Mouse (Mus musculus): Measurements from ENCODE around the gene Actl10. TPM values are rescaled to one million over a fixed set of nuclear protein-coding genes. Genes with fewer than 3 reads are reported as not detected.

Actl10 gene
- 0.33 and 0.35 TPM in 2 replicates for polyA plus RNA-seq (2015; fragmentation: Nextera tagmentation; extraction: Ambion mirVana)

- Histone ChIP-seq H3K36me3 (ENCODE audit: control insufficient read depth, insufficient read depth, low read length) (no peaks in the 10 kb centered on the region), H3K4me1 (replicated peaks; ENCODE audit: control insufficient read depth, insufficient read depth, low read length) (peaks cover 20% of the 10 kb centered on the region), H3K9ac (ENCODE audit: low read length) (peak within 1 kb of the TSS; percentile 12), H3K4me3 (ENCODE audit: low read length) (peak within 1 kb of the TSS; percentile 18), H3K4me2 (ENCODE audit: low read depth, low read length) (peak within 1 kb of the TSS; percentile 49), H3K27ac (ENCODE audit: low read length) (no peak within 1 kb of the TSS), H3K9me3 (ENCODE audit: control insufficient read depth, low read length) (no peaks in the 10 kb centered on the region), H3K27me3 (ENCODE audit: control insufficient read depth, insufficient read depth, low read depth, low read length) (peaks cover 14% of the 10 kb centered on the region)
- 78% methylated on average over 4 of the region's 4 CpGs for WGBS
- ATAC-seq (ENCODE audit: low read depth): no peak
These were observed at the start of gene Actl10 for GRCm38 (mm10) chr2:154551476-154551875. Actl10 (plus strand) TSS chr2:154551776.

DNA sequence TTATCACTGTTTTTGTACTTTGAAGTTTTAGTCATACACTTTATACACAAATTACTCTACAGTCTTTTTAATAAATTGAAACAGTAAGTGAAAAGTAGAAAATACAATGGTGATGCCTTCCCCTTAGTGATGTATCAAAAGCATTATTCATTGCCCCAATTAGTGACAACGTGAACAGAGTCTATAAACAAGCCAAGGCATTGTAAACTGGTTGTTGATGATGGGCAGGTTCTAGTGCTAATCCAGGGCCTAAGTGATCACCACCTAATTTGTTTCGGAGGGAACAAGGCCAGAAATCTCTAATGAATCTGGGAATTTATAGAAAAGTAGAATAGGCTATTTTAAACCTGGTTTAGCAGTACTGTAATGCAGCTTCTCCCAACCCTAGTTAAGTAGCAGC, 44.5 kb upstream of the Actl10 start:
- Histone ChIP-seq H3K36me3 (ENCODE audit: control insufficient read depth, insufficient read depth, low read length) (peaks cover 12% of the 10 kb centered on the region), H3K9me3 (ENCODE audit: control insufficient read depth, low read length) (no peaks in the 10 kb centered on the region), H3K4me3 (ENCODE audit: low read length) (no peak overlapping the region), H3K4me2 (ENCODE audit: low read depth, low read length) (no peak overlapping the region), H3K27ac (ENCODE audit: low read length) (no peak overlapping the region), H3K4me1 (replicated peaks; ENCODE audit: control insufficient read depth, insufficient read depth, low read length) (no peaks in the 10 kb centered on the region), H3K27me3 (ENCODE audit: control insufficient read depth, insufficient read depth, low read depth, low read length) (no peaks in the 10 kb centered on the region), H3K9ac (ENCODE audit: low read length) (no peak overlapping the region)
- WGBS: 67% methylated on average over 2 of the region's 2 CpGs
- ATAC-seq (ENCODE audit: low read depth): no peak

DNA sequence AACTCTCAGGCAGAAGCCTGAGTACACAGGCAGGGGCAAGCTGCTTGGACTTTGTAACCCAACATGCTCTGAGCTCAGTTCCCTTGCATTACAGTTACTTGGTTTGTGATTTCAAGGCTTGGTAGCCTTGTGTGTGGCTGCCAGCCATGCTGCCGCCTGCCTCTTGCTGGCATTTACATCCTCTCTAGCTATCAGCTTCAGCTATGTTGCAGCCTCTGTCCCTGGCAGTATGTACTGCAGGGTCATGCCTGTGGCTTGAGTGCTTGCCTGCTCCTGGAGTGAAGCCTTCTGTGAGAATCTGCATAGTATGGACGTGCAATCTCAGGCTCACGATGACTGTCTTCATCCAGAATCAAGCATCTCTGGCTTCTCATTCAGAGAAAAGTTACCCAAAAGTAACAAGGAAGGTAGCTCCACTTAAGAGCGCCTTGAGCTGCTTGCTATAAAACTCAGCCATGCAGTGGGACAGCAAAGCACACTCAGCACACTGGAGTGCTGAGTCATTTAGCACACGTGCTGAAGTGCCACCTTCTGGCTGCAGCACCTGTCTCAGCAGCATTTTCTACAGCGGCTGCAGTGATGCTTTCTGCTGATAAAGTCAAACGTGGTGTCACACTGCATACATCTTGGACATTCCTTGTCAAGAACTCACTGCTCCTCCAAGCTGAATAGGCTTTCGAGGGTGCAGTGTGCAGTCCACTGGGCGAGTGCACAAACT, 43.9 kb upstream of the Actl10 start:
- Histone ChIP-seq H3K36me3 (ENCODE audit: control insufficient read depth, insufficient read depth, low read length) (peaks cover 12% of the 10 kb centered on the region), H3K4me1 (replicated peaks; ENCODE audit: control insufficient read depth, insufficient read depth, low read length) (no peaks in the 10 kb centered on the region), H3K4me3 (ENCODE audit: low read length) (no peak overlapping the region), H3K27ac (ENCODE audit: low read length) (no peak overlapping the region), H3K4me2 (ENCODE audit: low read depth, low read length) (no peak overlapping the region), H3K27me3 (ENCODE audit: control insufficient read depth, insufficient read depth, low read depth, low read length) (no peaks in the 10 kb centered on the region), H3K9me3 (ENCODE audit: control insufficient read depth, low read length) (no peaks in the 10 kb centered on the region), H3K9ac (ENCODE audit: low read length) (no peak overlapping the region)
- WGBS: 55% methylated on average over 9 of the region's 9 CpGs
- peak; percentile 43; the same call in 1 of the 2 replicates for ATAC-seq (ENCODE audit: low read depth)

GRCm38 (mm10) chr2:154508450-154508849, 43.1 kb upstream of the Actl10 start:
- Histone ChIP-seq H3K27me3 (ENCODE audit: control insufficient read depth, insufficient read depth, low read depth, low read length) (no peaks in the 10 kb centered on the region), H3K9ac (ENCODE audit: low read length) (no peak overlapping the region), H3K4me2 (ENCODE audit: low read depth, low read length) (no peak overlapping the region), H3K36me3 (ENCODE audit: control insufficient read depth, insufficient read depth, low read length) (peaks cover 12% of the 10 kb centered on the region), H3K4me3 (ENCODE audit: low read length) (no peak overlapping the region), H3K4me1 (replicated peaks; ENCODE audit: control insufficient read depth, insufficient read depth, low read length) (no peaks in the 10 kb centered on the region), H3K27ac (ENCODE audit: low read length) (no peak overlapping the region), H3K9me3 (ENCODE audit: control insufficient read depth, low read length) (no peaks in the 10 kb centered on the region)
- ATAC-seq (ENCODE audit: low read depth): no peak
- 81% methylated on average over 4 of the region's 4 CpGs for WGBS

- whole genome bisulfite sequencing: 89% methylated on average over 3 of the region's 3 CpGs
- Histone ChIP-seq H3K9me3 (ENCODE audit: control insufficient read depth, low read length) (no peaks in the 10 kb centered on the region), H3K9ac (ENCODE audit: low read length) (no peak overlapping the region), H3K4me2 (ENCODE audit: low read depth, low read length) (no peak overlapping the region), H3K4me1 (replicated peaks; ENCODE audit: control insufficient read depth, insufficient read depth, low read length) (no peaks in the 10 kb centered on the region), H3K27ac (ENCODE audit: low read length) (no peak overlapping the region), H3K36me3 (ENCODE audit: control insufficient read depth, insufficient read depth, low read length) (peaks cover 10% of the 10 kb centered on the region), H3K4me3 (ENCODE audit: low read length) (no peak overlapping the region), H3K27me3 (ENCODE audit: control insufficient read depth, insufficient read depth, low read depth, low read length) (no peaks in the 10 kb centered on the region)
- no peak for ATAC-seq (ENCODE audit: low read depth)
These were observed 41.4 kb upstream of the Actl10 start for GRCm38 (mm10) chr2:154510141-154510540.

DNA sequence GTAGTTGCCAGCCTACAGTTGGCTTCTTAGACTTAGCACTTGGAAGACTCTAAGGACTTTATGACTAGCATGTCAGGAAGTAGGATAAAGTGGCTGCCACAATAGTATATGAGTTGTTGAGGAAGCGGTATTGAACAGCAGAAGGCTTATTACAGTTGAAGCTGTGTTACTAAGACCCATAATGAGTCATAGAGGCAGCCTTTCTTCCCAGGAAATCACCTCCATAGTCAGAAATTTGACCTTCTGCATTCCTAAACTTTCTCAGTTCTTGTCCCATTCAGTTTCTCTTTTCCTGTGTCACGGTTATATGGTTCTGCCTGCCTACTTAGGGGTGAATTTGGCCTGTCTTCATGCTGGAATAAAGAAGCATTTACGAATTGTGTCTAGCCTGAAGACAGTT, 34.6 kb upstream of the Actl10 start:
- ATAC-seq (ENCODE audit: low read depth): no peak
- Histone ChIP-seq H3K9me3 (ENCODE audit: control insufficient read depth, low read length) (no peaks in the 10 kb centered on the region), H3K36me3 (ENCODE audit: control insufficient read depth, insufficient read depth, low read length) (peaks cover 4% of the 10 kb centered on the region; the same call in 1 of the 2 replicates), H3K27me3 (ENCODE audit: control insufficient read depth, insufficient read depth, low read depth, low read length) (no peaks in the 10 kb centered on the region), H3K27ac (ENCODE audit: low read length) (no peak overlapping the region), H3K4me3 (ENCODE audit: low read length) (no peak overlapping the region), H3K4me1 (replicated peaks; ENCODE audit: control insufficient read depth, insufficient read depth, low read length) (no peaks in the 10 kb centered on the region), H3K4me2 (ENCODE audit: low read depth, low read length) (no peak overlapping the region), H3K9ac (ENCODE audit: low read length) (no peak overlapping the region)
- WGBS: 83% methylated on average over 3 of the region's 3 CpGs

DNA sequence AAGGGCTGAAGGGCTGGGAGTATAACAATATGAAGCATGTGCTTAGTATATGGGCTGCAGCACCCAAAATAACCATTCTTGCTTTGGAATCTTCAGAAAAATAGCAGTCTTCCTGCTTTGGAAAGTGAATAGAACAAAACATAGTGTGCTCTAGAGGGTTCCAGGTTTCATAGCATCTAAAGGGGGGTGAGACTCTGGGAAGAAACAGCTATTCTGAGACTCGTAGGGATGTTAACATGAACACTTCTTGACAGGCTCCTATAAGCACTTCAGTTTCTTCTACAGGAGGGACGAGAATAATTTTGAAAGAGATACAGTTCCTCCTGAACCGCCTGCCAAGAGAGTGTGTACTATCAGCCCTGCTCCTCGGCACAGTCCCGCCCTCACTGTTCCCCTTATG, 34.2 kb upstream of the Actl10 start:
- 89% methylated on average over 5 of the region's 5 CpGs for WGBS
- Histone ChIP-seq H3K4me3 (ENCODE audit: low read length) (no peak overlapping the region), H3K9ac (ENCODE audit: low read length) (no peak overlapping the region), H3K27me3 (ENCODE audit: control insufficient read depth, insufficient read depth, low read depth, low read length) (no peaks in the 10 kb centered on the region), H3K27ac (ENCODE audit: low read length) (no peak overlapping the region), H3K36me3 (ENCODE audit: control insufficient read depth, insufficient read depth, low read length) (peaks cover 4% of the 10 kb centered on the region; the same call in 1 of the 2 replicates), H3K9me3 (ENCODE audit: control insufficient read depth, low read length) (no peaks in the 10 kb centered on the region), H3K4me1 (replicated peaks; ENCODE audit: control insufficient read depth, insufficient read depth, low read length) (no peaks in the 10 kb centered on the region), H3K4me2 (ENCODE audit: low read depth, low read length) (no peak overlapping the region)
- ATAC-seq (ENCODE audit: low read depth): no peak

- Histone ChIP-seq H3K4me2 (ENCODE audit: low read depth, low read length) (no peak overlapping the region), H3K27ac (ENCODE audit: low read length) (no peak overlapping the region), H3K4me1 (replicated peaks; ENCODE audit: control insufficient read depth, insufficient read depth, low read length) (no peaks in the 10 kb centered on the region), H3K27me3 (ENCODE audit: control insufficient read depth, insufficient read depth, low read depth, low read length) (no peaks in the 10 kb centered on the region), H3K4me3 (ENCODE audit: low read length) (no peak overlapping the region), H3K36me3 (ENCODE audit: control insufficient read depth, insufficient read depth, low read length) (peaks cover 23% of the 10 kb centered on the region), H3K9me3 (ENCODE audit: control insufficient read depth, low read length) (no peaks in the 10 kb centered on the region), H3K9ac (ENCODE audit: low read length) (no peak overlapping the region)
- no peak for ATAC-seq (ENCODE audit: low read depth)
These were observed 30.1 kb upstream of the Actl10 start for GRCm38 (mm10) chr2:154521449-154521848.

- no peaks in the 10 kb centered on the region for H3K27me3 ChIP-seq (ENCODE audit: control insufficient read depth, insufficient read depth, low read depth, low read length)
- H3K36me3 ChIP-seq (ENCODE audit: control insufficient read depth, insufficient read depth, low read length): peaks cover 24% of the 10 kb centered on the region
- H3K9me3 ChIP-seq (ENCODE audit: control insufficient read depth, low read length): no peaks in the 10 kb centered on the region
- H3K4me3 ChIP-seq (ENCODE audit: low read length): no peak overlapping the region
- no peaks in the 10 kb centered on the region for H3K4me1 ChIP-seq (replicated peaks; ENCODE audit: control insufficient read depth, insufficient read depth, low read length)
- H3K4me2 ChIP-seq (ENCODE audit: low read depth, low read length): no peak overlapping the region
- ATAC-seq (ENCODE audit: low read depth): no peak
- WGBS: 85% methylated on average over 5 of the region's 5 CpGs
- no peak overlapping the region for H3K27ac ChIP-seq (ENCODE audit: low read length)
- H3K9ac ChIP-seq (ENCODE audit: low read length): no peak overlapping the region
These were observed 29.2 kb upstream of the Actl10 start for GRCm38 (mm10) chr2:154522334-154522733.

All from lung, embryonic 16.5 days (tissue).